Mouse (Mus musculus) limb, embryonic 14.5 days (tissue): ENCODE data around the gene Rab3ip. TPM values are rescaled to one million over a fixed set of nuclear protein-coding genes. Genes with fewer than 3 reads are reported as not detected.

Source experiments
- ATAC-seq: fragments of 200-750 bp; cut with Nextera tagmentation; 2 replicates; pipeline ENCODE4 v1.8.0; 2017; ENCODE audit warnings: low read depth, moderate number of reproducible peaks, moderate TSS enrichment; ENCODE audit not compliant: low FRiP score
- DNase-seq: peaks from one replicate; pipeline ENCODE4 v3.0.0-alpha.2; 2015; ENCODE audit warnings: low spot score
- H3K27ac ChIP-seq: fragments of 300-500 bp; sonication (generic); replicated peaks from 2 replicates; pipeline ENCODE4 v1.5.1; 2014; ENCODE audit warnings: low read depth, mild to moderate bottlenecking, low read length, moderate library complexity, mixed read lengths
- H3K27me3 ChIP-seq: fragments of 300-500 bp; sonication (generic); 2 replicates; pipeline ENCODE4 v1.6.1; 2014; ENCODE audit warnings: low read length, mixed read lengths; ENCODE audit not compliant: control insufficient read depth, insufficient read depth
- H3K36me3 ChIP-seq: fragments of 300-500 bp; sonication (generic); 2 replicates; pipeline ENCODE4 v1.6.1; 2014; ENCODE audit warnings: mild to moderate bottlenecking, low read length, moderate library complexity, mixed read lengths; ENCODE audit not compliant: control insufficient read depth, insufficient read depth
- H3K4me1 ChIP-seq: fragments of 300-500 bp; sonication (generic); 2 replicates; pipeline ENCODE4 v1.6.1; 2014; ENCODE audit warnings: antibody characterized with exemption, low read length, mixed read lengths; ENCODE audit not compliant: control insufficient read depth, insufficient read depth
- H3K4me2 ChIP-seq: fragments of 300-500 bp; sonication (generic); replicated peaks from 2 replicates; pipeline ENCODE4 v1.6.1; 2014; ENCODE audit warnings: low read depth, mild to moderate bottlenecking, low read length, moderate library complexity; ENCODE audit not compliant: severe bottlenecking
- H3K4me3 ChIP-seq: fragments of 300-500 bp; sonication (generic); replicated peaks from 2 replicates; pipeline ENCODE4 v1.5.1; 2014; ENCODE audit warnings: low read length
- H3K9ac ChIP-seq: fragments of 300-500 bp; sonication (generic); 2 replicates; pipeline ENCODE4 v1.6.1; 2014; ENCODE audit warnings: mild to moderate bottlenecking, low read depth, low read length, moderate library complexity; ENCODE audit not compliant: severe bottlenecking
- H3K9me3 ChIP-seq: fragments of 300-500 bp; sonication (generic); 2 replicates; pipeline ENCODE4 v1.6.1; 2016; ENCODE audit warnings: low read length; ENCODE audit not compliant: control insufficient read depth
- POLR2A ChIP-seq: fragments of 200-500 bp; IDR thresholded peaks from 2 replicates; pipeline ENCODE4 v1.8.0; 2012; ENCODE audit warnings: inconsistent platforms, mild to moderate bottlenecking, moderate library complexity, borderline replicate concordance; ENCODE audit not compliant: insufficient read depth, insufficient read length; ENCODE audit errors: extremely low read depth
- WGBS: fragments of 180-500 bp; shearing (Covaris S2); extraction: QIAGEN DNeasy Blood & Tissue Kit; methylation state at CpG from one replicate; pipeline ENCODE4 v1.1.7; 2014; 5-methylcytosine and 5-hydroxymethylcytosine counted together
- polyA plus RNA-seq, 2 experiments: library from polyadenylated mRNA; depleted of rRNA in 1 of 2; stranded (reverse) in 1 of 2; unstranded in 1 of 2; fragments of >200 nt; fragmentation: Nextera tagmentation in 1 of 2; extraction: Ambion mirVana in 1 of 2; gene quantifications; 2 replicates each; pipeline versions ENCODE4 v1.2.1 to v1.2.3; 2012 to 2014

The Rab3ip gene
- polyA plus RNA-seq, 2 experiments, result 24.3 to 27.0 TPM

DNA sequence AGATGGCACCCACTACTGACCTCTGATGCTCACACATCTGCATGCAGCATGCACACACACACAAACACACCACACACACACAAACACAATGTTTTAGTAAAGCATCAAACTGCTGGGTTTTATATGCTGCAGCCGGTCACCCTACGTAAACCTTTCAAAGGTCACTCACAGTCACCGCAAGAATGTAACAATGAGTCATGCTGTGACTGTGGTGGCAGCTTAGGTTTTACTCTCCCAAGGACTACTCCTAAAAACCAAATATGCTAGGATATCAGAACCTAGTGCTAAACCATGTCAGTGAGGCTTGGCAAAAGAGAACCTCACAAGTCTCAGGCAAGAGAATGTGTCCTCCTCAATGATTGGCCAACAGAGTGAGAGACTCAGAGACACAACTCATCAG, 21.7 kb downstream of the Rab3ip start:
- H3K27me3 ChIP-seq, result no peaks in the 10 kb centered on the region
- no peak for TF ChIP-seq POLR2A
- DNase-seq, result no peak
- no peak overlapping the region for H3K4me3 ChIP-seq
- no peak overlapping the region for H3K9ac ChIP-seq
- H3K27ac ChIP-seq, result no peak overlapping the region
- H3K4me2 ChIP-seq, result no peak overlapping the region
- 87% methylated on average over 3 of the region's 3 CpGs for WGBS
- 0 out of 2 replicates have a peak, but pooled peaks cover 2% of the 10 kb centered on the region for H3K4me1 ChIP-seq
- H3K9me3 ChIP-seq, result no peaks in the 10 kb centered on the region
- no peak for ATAC-seq
- peaks cover 40% of the 10 kb centered on the region for H3K36me3 ChIP-seq

DNA sequence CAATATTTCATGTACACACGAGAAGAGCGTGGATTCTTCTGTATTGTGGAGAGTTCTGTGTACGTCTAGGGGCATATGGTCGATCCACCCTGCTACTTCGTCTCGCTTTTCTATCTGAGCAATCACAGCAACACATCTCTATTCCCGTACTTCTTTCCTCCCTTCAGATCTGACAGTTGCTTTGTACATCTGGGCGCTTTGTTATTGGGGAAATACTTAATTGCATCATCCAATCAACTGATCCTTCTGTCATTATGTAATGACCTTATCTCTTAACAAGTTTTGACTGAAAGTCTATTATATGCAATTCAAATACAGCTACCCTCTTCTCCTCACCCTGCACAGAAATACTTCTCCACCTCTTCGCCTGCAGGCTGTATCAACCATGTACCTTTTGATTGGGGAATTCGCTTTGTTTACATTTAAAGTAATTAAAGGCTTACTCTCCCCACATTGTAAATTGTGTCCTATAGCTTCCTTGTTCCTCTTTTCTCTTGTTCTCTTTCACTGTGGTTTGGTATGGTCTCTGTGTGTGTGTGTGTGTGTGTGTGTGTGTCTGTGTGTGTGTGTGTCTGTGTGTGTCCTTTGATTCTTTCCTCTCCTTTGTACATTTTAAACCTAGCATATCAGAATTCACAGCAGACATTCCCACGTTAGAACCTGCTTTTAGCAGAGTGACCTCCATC, 24.0 kb downstream of the Rab3ip start:
- Histone ChIP-seq H3K4me1 (0 out of 2 replicates have a peak, but pooled peaks cover 2% of the 10 kb centered on the region), H3K9ac (no peak overlapping the region), H3K9me3 (no peaks in the 10 kb centered on the region), H3K27me3 (no peaks in the 10 kb centered on the region), H3K4me2 (no peak overlapping the region), H3K27ac (no peak overlapping the region), H3K36me3 (peaks cover 38% of the 10 kb centered on the region), H3K4me3 (no peak overlapping the region)
- DNase-seq (no peak), ATAC-seq (no peak)
- WGBS, result 78% methylated on average over 11 of the region's 11 CpGs
- no peak for TF ChIP-seq POLR2A

DNA sequence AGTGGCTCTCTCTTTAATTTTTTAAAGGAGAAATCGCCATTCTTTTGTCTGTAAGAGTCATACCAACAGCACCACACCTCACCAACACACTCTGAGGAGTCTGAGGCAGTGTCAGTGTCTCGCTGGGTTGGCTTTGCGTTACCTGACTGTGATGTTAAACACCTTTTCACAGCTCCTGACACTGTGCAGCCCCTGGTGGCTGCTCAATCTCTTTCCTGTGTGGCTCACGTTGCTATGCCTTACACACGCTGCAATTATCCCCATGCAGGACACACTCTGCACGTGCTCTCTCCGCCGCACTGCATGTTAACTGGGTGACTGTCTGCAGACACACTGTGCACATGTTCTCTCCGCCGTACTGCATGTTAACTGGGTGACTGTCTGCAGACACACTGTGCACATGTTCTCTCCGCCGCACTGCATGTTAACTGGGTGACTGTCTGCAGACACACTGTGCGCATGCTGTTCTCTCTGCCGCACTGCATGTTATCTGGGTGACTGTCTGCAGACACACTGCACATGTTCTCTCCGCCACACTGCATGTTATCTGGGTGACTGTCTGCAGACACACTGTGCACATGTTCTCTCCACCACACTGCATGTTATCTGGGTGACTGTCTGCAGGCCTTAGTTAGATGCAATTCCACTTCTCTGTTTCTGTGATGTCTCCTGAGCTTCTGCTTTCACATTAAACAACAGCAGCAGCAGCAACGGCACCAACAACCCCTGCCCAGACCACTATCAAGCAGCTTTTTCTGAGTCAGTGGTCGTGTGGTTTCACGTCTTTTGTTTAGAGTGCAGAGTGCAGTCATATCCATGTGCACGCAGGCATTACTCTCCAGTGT, 26.7 kb downstream of the Rab3ip start:
- no peak for TF ChIP-seq POLR2A
- DNase-seq, result no peak
- H3K4me3 ChIP-seq, result no peak overlapping the region
- no peaks in the 10 kb centered on the region for H3K4me1 ChIP-seq
- no peaks in the 10 kb centered on the region for H3K9me3 ChIP-seq
- no peak overlapping the region for H3K9ac ChIP-seq
- no peak overlapping the region for H3K27ac ChIP-seq
- H3K36me3 ChIP-seq, result peaks cover 36% of the 10 kb centered on the region
- WGBS, result 95% methylated on average over 19 of the region's 19 CpGs
- H3K4me2 ChIP-seq, result no peak overlapping the region
- H3K27me3 ChIP-seq, result no peaks in the 10 kb centered on the region
- ATAC-seq, result no peak

DNA sequence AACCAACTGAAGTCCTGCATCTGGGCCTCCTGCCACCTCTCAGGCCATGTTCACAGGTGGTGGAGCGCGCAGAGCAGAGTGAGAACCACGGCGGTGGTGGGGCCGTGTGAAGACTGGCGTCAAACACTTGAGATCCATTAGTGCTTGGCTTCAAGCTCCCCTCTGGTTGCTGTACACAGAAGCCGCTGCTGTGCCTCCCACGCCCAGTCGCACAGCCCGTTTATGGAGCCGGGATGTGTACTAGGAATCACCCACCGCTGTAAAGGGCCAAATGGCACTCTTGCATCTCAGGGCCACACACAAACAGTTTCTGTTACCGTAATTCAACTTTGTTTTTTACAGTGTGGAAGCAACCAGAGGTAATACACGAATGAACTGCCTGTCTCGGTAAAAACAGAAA, 28.4 kb downstream of the Rab3ip start:
- Histone ChIP-seq H3K27me3 (no peaks in the 10 kb centered on the region), H3K36me3 (peaks cover 42% of the 10 kb centered on the region), H3K27ac (no peak overlapping the region), H3K4me3 (no peak overlapping the region), H3K9ac (no peak overlapping the region), H3K9me3 (no peaks in the 10 kb centered on the region), H3K4me1 (no peaks in the 10 kb centered on the region), H3K4me2 (no peak overlapping the region)
- no peak for TF ChIP-seq POLR2A
- ATAC-seq (no peak), DNase-seq (no peak)
- WGBS, result 87% methylated on average over 15 of the region's 15 CpGs

DNA sequence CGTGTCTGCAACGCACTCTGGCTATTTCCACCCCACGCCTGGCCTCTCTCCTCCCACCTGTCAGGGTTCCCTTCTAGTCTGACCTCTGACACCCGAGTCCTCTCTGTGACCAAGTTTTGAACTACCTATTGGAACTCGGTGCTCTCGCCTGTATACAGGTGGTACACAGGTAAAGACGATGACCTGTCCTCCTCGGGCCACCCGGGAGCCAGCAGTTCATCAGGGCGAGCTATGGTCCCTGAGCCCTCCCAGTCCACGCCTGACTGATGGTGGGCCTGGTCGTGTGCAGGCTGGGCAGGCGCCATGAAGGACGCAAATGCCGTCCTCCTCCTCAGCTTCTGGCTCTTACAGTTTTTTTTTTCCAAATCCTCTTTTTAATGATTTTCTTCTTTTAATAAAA, 29.2 kb downstream of the Rab3ip start:
- ATAC-seq, result no peak
- 88% methylated on average over 15 of the region's 15 CpGs for WGBS
- no peaks in the 10 kb centered on the region for H3K27me3 ChIP-seq

More for the DNA sequence above, 29.2 kb downstream of the Rab3ip start:
- Histone ChIP-seq H3K4me2 (no peak overlapping the region), H3K9me3 (no peaks in the 10 kb centered on the region), H3K9ac (no peak overlapping the region), H3K27ac (no peak overlapping the region), H3K4me3 (no peak overlapping the region), H3K4me1 (no peaks in the 10 kb centered on the region), H3K36me3 (peaks cover 38% of the 10 kb centered on the region)
- DNase-seq, result no peak
- TF ChIP-seq POLR2A, result no peak
